Mouse (Mus musculus): ENCODE results near the gene Tmem150a. TPM values are rescaled to one million over a fixed set of nuclear protein-coding genes. Genes with fewer than 3 reads are reported as not detected.

Tmem150a gene
- total RNA-seq, 2 experiments from 2014 or later: 9.1 to 12.5 TPM

DNA sequence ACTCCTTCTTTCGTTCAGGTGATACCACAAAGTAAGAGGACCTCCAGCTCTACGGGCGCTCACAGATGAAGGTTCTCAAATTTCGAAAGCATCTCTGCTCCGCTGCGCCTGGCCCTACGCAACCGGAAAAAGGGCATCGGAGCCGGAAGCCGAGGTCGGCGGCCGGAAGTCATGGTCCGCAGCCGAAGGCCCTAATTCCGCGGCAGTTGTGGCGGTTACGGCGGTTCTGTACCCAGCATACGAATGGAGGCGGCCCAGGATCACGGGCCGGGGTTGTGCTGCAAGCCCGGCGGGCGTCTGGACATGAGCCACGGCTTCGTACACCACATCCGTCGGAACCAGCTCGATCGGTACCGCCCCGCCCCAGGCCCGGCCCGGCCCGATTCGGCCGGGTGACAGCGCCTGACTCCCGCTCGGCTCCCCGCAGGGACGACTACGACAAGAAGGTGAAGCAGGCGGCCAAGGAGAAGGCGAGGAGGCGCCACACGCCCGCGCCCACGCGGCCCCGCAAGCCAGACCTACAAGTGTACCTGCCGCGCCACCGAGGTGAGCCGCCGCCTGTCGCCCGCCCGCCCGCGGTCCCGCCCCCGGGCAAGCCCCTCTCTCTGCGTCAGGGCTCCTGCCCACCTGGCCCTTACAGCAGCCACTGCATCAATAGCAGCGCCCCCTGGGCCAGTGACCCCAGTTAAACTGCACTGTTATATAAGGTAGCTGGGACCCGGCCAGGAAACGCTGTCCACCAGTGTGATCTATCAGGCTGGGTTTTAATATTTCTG is 7.9 kb upstream of the Tmem150a start, which contains the start of gene 0610030E20Rik:
Gene 0610030E20Rik, plus strand, starts transcription at position 152 of the 776 bp plus-strand sequence.
- DNase-seq: peak; percentile 72
- intact Hi-C loops (cut with DNase I; ENCODE audit: low total_unique reads): no loop called here

DNA sequence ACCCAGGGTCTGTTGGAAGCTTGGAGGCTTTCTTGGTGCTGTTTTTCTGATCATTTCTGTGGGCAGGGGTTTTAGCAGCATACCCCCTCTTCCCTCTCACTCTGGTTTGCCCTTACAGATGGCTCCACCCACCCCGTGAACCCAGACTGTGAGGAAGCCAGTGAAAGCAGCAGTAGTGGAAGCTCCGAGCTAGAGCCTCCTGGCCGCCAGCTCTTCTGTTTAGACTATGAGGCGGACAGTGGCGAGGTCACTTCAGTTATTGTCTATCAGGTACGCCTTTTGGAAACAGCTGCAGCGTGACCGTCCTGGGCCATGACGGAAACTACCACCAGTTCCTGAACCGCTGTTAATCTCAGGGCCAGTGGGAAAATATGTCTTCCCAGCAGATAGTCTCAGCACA is 6.8 kb upstream of the Tmem150a start:
- intact Hi-C loops (cut with DNase I; ENCODE audit: low total_unique reads): no loop called here
- DNase-seq: no peak

DNA sequence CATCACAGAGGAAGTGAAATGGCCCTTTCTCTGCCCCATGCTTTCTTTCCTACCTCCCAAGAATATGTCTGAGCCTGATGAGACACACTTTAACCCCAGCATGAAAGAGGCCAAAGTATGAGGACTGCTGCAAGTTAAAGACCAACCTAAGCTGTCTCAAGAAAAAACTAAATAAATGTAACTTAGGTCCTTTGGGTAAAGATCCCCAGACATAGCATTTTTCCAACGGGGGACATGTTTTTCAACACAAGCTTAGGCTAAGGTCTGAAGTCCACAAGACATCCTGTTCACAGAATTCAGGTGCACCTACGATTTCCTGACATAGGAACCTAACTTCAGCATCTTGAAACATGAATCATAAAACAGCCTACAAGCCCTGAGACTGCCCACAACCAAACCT is 5.0 kb upstream of the Tmem150a start:
- intact Hi-C loops (cut with DNase I; ENCODE audit: low total_unique reads): no loop called here
- no peak for DNase-seq

DNA sequence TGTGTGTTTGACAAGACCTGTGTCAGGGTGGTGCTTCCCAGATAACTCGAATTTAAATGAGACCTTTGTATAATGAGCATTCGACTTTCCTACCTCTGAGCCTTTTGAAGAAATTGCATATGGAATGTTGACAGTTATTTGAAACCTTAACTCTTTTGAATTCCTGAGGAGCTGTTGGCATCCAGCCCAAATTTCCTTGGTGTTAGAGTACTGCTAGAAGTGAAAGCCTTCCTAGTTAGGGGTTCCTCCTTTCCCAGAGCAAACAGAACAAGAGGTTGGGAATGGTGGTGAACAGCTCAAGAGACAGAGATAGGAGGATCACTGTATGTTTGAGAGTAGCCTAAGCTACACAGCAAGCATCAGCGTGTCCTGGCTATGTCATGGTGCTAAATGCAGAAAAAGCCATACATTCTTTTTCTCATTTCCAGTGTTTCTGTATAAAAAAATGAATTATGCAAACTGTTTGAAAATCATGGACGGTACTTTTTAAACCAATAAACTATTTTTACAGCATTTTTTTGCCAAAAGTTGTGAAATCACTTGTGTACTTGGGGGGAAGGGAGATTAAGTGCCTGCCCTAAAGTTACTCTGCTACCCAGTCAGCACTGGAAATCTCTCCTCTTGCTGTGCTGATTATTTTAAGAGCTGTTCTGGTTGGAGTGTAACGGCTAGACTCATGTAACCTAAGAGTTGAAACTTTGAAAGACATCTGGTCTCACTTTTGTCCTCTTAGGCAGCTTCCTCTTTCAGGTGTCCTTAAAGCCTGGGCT is 2.4 kb upstream of the Tmem150a start:
- intact Hi-C loops (cut with DNase I; ENCODE audit: low total_unique reads): no loop called here
- DNase-seq: no peak

DNA sequence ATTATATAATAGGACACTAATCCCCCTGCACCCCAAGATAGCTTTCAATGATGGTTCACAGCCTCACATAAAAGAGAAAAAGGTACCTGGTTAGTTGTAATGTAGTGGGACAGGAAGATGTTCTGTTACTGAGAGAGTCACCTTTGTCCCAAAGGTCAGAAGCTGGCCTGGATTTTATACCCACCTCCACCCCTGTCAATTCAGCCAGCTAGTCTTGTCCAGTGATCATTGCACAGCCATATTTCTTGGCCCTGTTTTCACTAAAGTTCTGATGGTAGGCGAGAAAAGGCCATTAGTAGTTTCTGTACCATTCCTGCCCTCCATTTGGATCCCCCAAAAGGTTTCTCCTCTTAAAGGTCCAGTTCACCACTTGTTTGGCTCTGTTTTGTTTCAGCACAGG is 1.2 kb upstream of the Tmem150a start:
- DNase-seq: no peak
- intact Hi-C loops (cut with DNase I; ENCODE audit: low total_unique reads): no loop called here

DNA sequence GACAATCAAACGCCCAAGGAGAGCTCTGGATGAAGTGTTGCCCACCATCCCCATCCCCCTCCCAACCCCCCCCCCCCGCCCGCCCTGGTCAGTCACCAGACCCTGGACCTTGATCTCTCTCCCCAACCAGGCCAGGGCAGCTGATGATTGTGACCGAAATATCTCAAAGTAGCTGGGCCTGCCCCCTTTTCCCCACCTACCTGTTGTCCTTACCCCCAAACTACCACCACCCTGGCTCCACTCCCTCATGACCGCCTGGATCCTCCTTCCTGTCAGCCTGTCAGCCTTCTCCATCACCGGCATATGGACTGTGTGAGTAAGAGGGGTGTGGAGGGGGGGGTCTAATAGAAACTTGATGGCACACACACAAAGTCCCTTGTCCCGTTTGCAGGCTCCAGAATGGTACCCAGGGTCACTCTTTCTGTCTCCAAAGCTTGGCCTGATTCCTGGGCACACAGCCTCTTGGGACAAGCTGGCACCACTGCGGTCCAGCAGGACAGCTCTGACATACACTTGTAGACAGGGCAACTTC is 820 bp downstream of the Tmem150a start:
- no peak for DNase-seq
- intact Hi-C loops (cut with DNase I; ENCODE audit: low total_unique reads): no loop called here

DNA sequence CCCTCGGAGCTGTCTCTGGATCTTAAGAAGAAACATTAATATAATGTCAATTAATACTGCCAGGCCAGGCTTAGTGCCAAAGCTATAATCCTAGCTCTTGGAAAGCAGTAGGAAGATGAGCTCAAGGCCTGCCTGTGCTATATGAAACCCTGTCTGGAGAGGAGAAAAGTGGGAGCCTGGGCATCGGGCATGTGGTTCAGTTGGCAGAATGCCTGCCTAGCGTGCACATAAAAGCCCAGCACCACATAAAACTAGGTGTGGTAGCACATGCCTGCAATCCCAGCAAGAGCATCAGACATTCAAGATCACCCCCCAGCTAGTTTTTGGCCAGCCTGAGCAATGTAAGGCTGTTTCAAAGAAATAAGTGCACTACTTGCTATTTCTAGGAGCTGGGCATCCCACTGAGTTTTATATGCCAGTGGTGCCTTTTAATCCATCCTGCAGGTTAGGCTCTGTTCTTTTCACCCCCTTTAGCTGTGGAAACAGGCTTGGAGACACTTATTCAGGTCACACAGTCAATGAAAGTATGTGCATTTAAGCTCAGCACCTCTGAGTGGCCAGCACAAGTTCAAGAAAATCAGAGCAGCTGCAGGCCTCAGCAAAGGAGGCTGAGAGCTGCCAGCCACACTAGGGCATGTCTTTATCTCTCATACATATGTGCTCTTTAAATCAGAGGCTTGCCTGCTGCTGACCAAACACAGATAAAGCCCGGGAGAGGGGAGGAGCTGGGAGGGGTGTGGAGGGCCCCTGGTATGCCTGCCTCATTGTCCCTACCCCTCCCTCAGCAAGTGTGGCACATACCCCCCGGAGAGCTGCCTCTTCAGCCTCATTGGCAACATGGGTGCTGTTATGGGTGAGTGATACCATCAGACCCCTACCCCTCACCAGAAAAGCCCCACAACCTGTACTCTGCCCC is 2.2 kb downstream of the Tmem150a start:
- DNase-seq: no peak
- intact Hi-C loops (cut with DNase I; ENCODE audit: low total_unique reads): no loop called here

DNA sequence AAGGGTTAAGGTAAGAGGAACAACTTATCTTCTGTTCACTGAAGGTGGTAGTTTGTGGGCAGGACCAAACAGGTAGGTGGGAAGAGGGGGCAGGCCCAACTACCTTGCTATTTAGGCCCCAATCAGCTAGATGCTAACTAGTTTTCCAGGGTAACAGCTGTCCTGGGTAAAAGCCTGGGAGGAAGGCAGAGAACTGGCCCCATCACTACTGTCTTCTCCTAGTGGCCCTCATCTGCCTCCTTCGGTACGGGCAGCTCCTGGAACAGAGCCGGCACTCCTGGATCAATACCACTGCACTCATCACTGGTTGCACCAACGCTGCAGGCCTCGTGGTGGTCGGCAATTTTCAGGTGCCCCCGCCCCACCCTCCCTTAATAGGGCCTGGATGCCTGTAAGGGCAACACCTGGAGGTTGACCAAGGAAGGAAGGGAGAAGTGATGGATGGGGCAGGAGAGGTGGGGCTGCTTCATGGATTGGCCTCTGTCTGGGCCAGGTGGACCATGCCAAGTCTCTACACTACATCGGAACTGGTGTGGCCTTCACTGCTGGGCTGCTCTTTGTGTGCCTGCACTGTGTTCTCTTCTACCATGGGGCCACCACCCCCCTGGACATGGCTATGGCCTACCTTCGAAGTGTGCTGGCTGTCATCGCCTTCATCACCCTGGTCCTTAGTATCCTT is 3.0 kb downstream of the Tmem150a start:
- DNase-seq: no peak
- intact Hi-C loops (cut with DNase I; ENCODE audit: low total_unique reads): no loop called here

DNA sequence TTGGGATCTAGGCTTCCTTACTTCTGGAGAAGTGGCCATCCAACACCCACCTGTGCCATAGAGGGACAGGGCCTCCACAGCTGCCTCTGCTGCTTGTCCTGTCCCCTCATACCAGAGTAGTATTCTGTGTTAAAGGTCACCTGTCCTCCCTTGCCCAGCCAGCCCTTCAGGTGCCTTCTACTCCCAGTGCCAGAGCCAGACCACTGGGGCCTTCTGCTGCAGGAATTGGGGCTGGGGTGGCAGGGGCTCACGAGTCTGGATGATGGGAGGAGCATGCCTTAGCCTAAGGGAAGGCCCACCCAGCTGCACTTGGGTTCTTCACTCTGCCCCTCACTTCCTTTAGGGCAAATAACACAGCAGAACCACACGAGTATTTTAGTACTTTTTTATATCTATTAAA is 4.1 kb downstream of the Tmem150a start:
- intact Hi-C loops (cut with DNase I; ENCODE audit: low total_unique reads): no loop called here
- DNase-seq: no peak

DNA sequence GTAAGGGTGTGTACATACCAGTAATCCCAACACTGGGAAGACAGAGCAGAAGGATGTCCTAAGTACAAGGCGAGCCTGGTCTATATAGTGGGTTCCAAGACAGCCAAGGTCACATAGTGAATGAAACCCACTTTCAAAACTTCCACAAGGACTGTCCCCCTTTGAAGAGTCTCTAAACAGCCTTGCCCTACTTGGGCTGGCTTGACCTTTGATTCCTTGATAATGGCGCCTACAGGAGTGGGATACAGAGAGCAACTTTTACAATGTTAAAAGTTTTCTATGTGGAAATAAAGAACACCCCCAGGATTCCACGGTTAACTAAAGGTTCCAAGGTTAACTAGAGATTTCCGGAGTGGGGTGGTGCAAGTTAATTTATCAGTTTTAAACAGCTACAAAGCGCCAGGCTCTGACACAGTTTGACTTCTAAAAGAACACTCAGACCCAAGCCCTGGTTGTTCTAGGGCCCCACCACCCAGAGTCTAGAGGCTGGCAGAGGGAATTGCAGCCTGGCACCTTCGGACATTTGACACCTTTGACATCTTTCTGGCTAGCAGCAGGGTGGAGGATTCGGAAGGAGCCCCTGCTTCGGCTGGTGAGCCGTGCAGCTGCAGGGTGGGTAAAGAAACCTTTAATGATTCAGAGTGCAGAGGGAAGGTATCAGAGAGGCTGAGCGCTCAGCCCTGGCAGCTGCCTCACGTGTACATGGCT is 4.8 kb downstream of the Tmem150a start:
- DNase-seq: no peak
- intact Hi-C loops (cut with DNase I; ENCODE audit: low total_unique reads): no loop called here

DNA sequence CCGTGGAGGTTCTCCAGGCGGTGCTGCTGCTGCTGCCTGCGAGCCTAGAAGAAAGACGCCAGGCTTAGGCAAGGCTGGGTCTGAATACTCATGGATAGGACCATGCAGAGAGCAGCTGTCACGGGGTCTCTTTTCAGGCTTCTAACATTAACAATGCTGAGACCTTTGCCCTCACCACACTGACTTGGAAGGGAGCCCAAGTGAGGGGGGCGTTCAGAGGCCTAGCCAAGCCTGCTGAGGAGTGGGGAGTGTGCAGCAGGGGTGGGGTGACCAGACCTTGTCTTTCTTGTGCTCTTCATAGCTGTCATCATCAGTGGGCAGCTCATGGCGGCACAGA is 5.3 kb downstream of the Tmem150a start:
- DNase-seq: no peak
- intact Hi-C loops (cut with DNase I; ENCODE audit: low total_unique reads): no loop called here

DNA sequence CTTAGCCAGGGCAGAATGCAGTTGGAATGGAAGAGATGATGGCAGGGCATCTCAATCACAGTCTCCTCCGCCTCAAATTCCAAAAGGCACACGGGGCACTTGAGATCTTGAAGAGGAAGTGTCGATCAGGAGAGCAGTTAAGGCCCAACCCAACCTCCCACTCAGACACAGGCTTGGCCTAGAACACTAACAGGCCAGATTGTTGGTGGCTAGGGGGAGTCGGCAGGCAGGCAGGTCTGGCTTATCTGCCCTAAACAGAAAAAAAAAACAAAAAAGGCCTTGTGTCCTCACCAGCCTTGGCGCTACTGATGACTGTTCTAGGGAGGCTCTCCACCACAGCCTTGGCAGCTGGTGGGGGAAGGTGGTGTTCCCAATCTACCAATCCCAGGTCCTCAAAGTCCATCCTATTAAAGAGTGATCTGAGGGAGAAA is 5.9 kb downstream of the Tmem150a start:
- intact Hi-C loops (cut with DNase I; ENCODE audit: low total_unique reads): no loop called here

DNA sequence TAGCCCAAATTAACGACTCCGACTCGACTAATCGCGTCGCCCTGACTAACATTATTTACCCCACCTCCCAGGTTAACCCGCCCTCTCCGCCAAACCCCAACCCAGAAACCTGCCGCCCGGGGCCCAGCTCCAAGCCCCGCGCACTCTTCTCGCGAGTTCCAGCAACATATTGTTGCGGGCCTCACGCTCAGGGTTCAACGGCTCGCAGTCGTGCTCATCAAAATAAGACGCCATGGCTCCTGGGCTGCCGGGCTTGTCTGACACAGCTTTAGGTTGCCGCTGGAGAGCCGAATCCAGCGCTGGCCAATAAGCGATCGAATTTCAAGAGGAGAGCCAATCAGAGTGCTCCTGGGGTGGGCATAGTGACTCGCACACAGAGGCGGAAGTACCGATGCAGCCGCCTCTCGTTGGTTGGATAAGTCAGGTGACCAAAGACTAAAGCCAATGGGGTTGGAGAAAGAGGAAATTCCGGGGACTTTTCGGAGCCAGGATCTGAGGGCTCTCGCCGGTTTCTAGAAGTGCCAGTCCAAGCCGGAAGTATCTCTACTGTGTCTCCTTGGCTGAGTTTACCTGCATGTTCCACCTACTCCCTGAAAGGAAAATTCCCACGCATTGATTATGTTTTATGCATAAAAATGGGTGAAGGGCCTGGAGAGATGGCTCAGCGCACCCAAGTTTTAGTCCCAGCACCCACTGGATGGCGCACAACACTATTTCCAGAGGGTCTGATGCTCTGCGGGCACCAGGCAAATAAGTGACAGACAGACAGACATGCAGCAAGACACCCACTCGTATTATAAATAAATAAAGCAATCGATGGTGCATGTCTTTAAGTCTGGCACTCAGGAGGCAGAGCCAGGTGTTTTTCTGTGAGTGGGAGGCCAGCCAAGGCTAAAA is 7.1 kb downstream of the Tmem150a start:
- intact Hi-C loops (cut with DNase I; ENCODE audit: low total_unique reads): no loop called here
- DNase-seq: peak; percentile 92

More for the DNA sequence above, 5.9 kb downstream of the Tmem150a start:
- no peak for DNase-seq

DNA sequence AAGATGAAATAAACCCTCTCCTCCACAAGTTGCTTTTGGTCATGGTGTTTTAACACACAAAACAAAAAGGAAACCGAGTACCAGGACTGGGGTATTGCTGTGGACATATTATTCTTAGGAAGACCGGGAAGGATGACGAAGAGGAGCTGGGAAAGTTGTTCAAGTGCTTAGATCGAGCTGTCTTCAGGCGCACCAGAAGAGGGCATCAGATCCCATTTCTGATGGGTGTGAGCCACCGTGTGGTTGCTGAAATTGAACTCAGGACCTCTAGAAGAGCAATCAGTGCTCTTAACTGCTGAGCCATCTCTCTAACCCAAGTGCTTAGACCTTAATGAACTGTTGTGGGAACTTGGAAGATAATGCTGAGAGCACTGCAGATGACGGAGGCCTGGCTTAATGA is 8.8 kb downstream of the Tmem150a start:
- intact Hi-C loops (cut with DNase I; ENCODE audit: low total_unique reads): no loop called here
- no peak for DNase-seq

DNA sequence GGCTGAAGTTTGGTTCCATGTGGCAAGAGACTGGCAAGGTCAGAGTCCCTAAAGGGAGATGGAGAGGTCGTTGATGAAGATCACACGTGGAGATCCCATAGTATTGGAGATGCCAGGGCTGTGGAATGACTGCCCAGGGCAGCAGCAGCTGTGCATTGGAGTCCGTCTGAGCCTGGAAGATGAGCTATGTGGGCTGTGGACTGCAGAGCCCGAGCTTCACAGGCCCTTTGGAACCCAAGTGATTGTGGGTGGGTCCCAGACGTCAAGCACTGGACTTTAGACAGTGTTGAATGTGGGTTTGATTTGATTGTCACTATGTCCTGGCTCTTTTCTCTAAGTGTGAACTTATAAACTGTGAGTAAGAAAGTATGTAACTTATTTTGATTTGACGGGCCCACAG is 9.7 kb downstream of the Tmem150a start:
- DNase-seq: no peak
- intact Hi-C loops (cut with DNase I; ENCODE audit: low total_unique reads): no loop called here

DNA sequence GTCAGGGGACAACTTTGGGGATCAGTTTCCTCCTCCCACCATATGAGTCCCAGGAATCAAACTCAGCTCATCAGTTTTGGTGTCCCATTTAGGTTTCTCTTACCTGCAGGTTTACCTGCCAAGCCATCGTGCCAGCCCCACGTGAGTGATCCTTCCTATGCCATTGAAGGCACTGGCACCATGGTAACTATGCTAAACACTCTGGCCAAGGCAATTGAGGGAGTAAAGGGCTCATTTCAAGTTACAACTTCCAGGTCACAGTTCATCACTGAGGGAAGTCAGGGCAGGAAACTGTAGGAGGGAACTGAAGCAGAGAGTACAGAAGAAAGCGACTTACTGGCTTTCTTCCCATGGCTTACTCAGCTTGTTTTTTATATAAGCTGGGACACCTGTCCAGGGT is 11.1 kb downstream of the Tmem150a start:
- DNase-seq: no peak
- intact Hi-C loops (cut with DNase I; ENCODE audit: low total_unique reads): no loop called here

DNA sequence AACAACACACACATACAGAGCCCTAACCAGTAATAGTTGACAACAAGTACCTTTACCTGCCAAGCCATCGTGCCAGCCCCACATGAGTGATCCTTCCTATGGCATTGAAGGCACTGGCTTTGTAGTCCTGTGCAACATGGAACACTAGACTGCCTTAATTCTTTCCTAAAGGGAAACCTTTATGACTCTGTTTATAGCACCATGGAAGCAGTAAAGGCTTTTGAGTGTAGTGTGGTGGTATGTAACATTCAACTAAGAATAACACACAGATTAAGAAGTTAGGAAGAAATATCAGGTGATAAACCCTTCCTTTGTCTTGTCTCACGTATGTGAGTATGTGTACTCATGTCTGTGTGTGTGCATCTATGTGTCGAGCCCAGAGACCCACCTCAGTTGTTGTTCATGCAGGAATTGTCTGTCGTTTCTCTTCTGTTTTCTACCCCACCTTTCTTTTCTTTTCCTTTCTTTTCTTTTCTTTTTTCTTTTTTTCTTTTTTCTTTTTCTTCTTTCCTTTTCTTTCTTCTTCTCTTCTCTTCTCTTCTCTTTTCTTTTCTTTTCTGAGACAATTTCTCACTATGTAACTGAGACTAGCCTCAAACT is 11.7 kb downstream of the Tmem150a start, which contains the start of gene Rnf181:
Gene Rnf181, minus strand, starts transcription at position 113 of the 600 bp plus-strand sequence.
- no peak for DNase-seq
- intact Hi-C loops (cut with DNase I; ENCODE audit: low total_unique reads): no loop called here
